Mouse (Mus musculus) testis, adult 2 months (tissue): ENCODE measurements around the gene Fignl1.

Experiments used
- CTCF ChIP-seq: fragments of 200-500 bp; IDR thresholded peaks from 2 replicates; pipeline ENCODE4 v1.5.1; 2012; ENCODE audit warnings: low read depth, mild to moderate bottlenecking, inconsistent platforms, low read length, moderate library complexity; ENCODE audit not compliant: control insufficient read depth, insufficient read depth, insufficient replicate concordance
- POLR2A ChIP-seq: fragments of 200-500 bp; IDR thresholded peaks from 2 replicates; pipeline ENCODE4 v1.6.1; 2012; ENCODE audit warnings: low read depth, mild to moderate bottlenecking, inconsistent platforms, low read length, moderate library complexity; ENCODE audit not compliant: control insufficient read depth

DNA sequence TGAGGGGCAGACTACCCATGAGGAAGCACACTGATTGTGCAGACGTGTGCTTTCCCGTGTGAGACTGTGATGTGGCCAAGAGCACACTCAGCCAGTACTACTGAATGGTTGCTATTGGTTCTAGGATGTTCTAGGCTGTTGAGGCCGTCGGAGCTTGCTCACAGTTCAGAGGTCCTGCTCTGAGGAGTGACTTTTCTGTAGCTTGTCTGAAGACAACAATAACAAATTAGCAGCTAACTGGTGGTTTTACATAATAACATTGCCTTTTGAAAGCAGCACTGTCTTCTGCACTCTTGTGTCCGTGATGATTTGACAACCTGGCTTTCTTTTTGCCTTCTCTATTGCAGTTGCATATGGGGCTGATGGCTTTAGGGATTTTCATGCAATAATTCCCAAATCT is 68.2 kb downstream of the Fignl1 start:
- no peak for TF ChIP-seq CTCF
- TF ChIP-seq POLR2A, result no peak
